Mouse (Mus musculus) intestine, postnatal 0 days (tissue): ENCODE results near the gene Clstn2. TPM values are rescaled to one million over a fixed set of nuclear protein-coding genes. Genes with fewer than 3 reads are reported as not detected.

Experiments
- ATAC-seq: fragments of 200-750 bp; cut with Nextera tagmentation; 2 replicates; pipeline ENCODE4 v1.8.0; 2017; ENCODE audit warnings: mild to moderate bottlenecking, moderate TSS enrichment, moderate library complexity
- H3K27ac ChIP-seq: fragments of 300-500 bp; sonication (generic); 2 replicates; pipeline ENCODE4 v1.5.1; 2014; ENCODE audit warnings: mild to moderate bottlenecking, low read depth, low read length, moderate library complexity
- H3K27me3 ChIP-seq: fragments of 300-500 bp; sonication (generic); replicated peaks from 2 replicates; pipeline ENCODE4 v1.6.1; 2014; ENCODE audit warnings: low read length, mixed read lengths; ENCODE audit not compliant: control insufficient read depth, insufficient read depth
- H3K36me3 ChIP-seq: fragments of 300-500 bp; sonication (generic); 2 replicates; pipeline ENCODE4 v1.6.1; 2014; ENCODE audit warnings: mild to moderate bottlenecking, moderate library complexity; ENCODE audit not compliant: control insufficient read depth, insufficient read depth
- H3K4me1 ChIP-seq: fragments of 300-500 bp; sonication (generic); replicated peaks from 2 replicates; pipeline ENCODE4 v1.6.1; 2014; ENCODE audit warnings: antibody characterized with exemption, low read length, mixed read lengths; ENCODE audit not compliant: control insufficient read depth, insufficient read depth
- H3K4me2 ChIP-seq: fragments of 300-500 bp; sonication (generic); replicated peaks from 2 replicates; pipeline ENCODE4 v1.6.1; 2014; ENCODE audit warnings: low read depth, mild to moderate bottlenecking, moderate library complexity
- H3K4me3 ChIP-seq: fragments of 300-500 bp; sonication (generic); 2 replicates; pipeline ENCODE4 v1.5.1; 2014; ENCODE audit warnings: low read depth, low read length
- H3K9ac ChIP-seq: fragments of 300-500 bp; sonication (generic); 2 replicates; pipeline ENCODE4 v1.6.1; 2014; ENCODE audit warnings: mild to moderate bottlenecking, low read depth, low read length
- H3K9me3 ChIP-seq: fragments of 300-500 bp; sonication (generic); 2 replicates; pipeline ENCODE4 v1.6.1; 2016; ENCODE audit warnings: mixed run types; ENCODE audit not compliant: control insufficient read depth
- CTCF ChIP-seq: sonication (generic); IDR thresholded peaks from 2 replicates; pipeline ENCODE4 v1.5.1; 2016; ENCODE audit warnings: low read depth, mild to moderate bottlenecking, control low read depth, antibody characterized with exemption, moderate library complexity
- WGBS: fragments of 180-500 bp; shearing (Covaris S2); extraction: QIAGEN DNeasy Blood & Tissue Kit; methylation state at CpG from one replicate; pipeline ENCODE4 v1.1.7; 2014; 5-methylcytosine and 5-hydroxymethylcytosine counted together
- polyA plus RNA-seq: library from polyadenylated mRNA; unstranded; fragments of >200 nt; fragmentation: Nextera tagmentation; extraction: Ambion mirVana; gene quantifications from 2 replicates; pipeline ENCODE4 v1.2.1, GENCODE M21; 2015

Clstn2 gene
- polyA plus RNA-seq, 1 experiment from 2014 or later, result 0.26 TPM

DNA sequence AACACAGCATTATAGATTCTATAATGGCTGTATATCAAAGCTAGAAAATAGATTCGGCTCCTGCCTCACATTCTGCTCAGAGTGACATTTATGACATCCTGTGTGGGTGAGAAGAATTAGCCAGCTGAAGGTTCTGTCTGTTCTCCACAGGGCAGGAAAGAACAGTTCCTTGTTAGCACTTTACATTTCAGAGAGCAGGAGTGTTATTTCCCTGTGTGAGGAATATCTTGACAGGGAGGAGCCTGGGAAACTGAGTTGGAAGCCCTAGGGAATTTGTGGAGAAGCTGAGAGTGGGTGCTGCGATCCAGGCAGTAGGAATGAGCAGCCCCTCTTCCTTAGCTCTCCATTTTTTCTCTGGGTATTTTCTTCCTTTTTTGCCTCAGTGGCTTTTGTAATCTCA is 286.4 kb downstream of the Clstn2 start:
- Histone ChIP-seq H3K27ac (no peak overlapping the region), H3K4me1 (no peaks in the 10 kb centered on the region), H3K4me3 (no peak overlapping the region), H3K27me3 (no peaks in the 10 kb centered on the region), H3K4me2 (no peak overlapping the region), H3K36me3 (no peaks in the 10 kb centered on the region), H3K9me3 (no peaks in the 10 kb centered on the region), H3K9ac (no peak overlapping the region)
- TF ChIP-seq CTCF, result no peak
- 76% methylated on average over 2 of the region's 2 CpGs for WGBS
- ATAC-seq, result no peak

DNA sequence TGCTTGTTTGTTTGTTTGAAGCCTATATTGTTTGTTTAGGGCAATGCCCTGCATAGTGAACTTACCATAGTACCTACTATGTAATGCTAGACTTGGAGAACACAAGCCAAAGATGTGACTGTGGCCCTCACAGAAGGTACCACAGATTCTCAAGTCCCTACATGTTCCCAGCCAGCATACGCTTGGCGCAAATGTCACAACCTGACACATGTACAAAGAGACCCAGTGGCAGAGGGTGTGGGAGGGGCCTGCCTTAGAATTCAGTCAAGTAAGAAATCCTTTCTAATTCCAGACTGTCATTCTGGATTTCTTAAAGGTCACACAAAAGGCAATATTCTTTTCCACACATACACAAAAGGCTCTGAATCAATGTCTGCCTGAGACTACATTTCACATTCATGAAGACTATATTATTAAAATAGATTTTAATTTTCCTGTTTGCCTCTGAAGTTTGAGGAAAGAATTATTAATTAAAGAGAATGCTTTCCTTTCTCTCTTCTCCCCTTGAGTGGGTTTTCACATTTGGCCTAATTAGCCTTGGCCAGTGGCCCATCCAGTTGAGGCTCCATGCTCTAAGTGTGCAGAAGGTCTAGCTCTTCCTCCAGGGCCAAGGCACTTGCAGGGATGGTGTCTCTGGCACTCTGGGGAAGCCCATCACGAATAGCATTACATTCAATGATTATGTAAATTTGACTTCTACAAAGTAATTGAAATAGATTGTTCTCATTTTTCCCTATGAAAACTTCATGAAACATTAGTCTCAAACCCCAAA is 305.1 kb downstream of the Clstn2 start:
- no peak for TF ChIP-seq CTCF
- 86% methylated on average over 3 of the region's 3 CpGs for WGBS
- no peak for ATAC-seq

GRCm38 (mm10) chr9:97717728-97718127 is 315.3 kb downstream of the Clstn2 start:
- ATAC-seq, result no peak

More for the DNA sequence above, 305.1 kb downstream of the Clstn2 start:
- Histone ChIP-seq H3K4me1 (no peaks in the 10 kb centered on the region), H3K4me3 (no peak overlapping the region), H3K9me3 (no peaks in the 10 kb centered on the region), H3K9ac (no peak overlapping the region), H3K27me3 (no peaks in the 10 kb centered on the region), H3K36me3 (no peaks in the 10 kb centered on the region), H3K4me2 (no peak overlapping the region), H3K27ac (no peak overlapping the region)

DNA sequence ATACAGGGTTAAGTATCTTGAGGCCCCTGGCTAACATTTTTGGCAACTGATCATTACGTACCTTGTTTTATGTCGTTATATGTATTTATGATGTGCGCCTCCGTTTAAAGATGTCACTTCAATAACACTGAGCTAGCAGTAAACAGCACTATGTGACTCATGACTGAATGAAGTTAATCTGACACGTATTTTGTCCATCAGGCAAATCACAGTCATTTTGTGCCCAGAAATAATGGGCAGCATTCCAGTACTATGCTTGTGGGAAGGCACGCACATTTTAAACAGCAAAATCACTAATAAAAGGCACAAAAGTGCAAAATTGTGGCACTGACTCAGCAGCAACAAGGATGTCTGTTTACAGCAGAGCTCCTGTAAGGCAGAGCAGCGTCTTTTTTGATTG is 316.0 kb downstream of the Clstn2 start:
- no peak for ATAC-seq
- Histone ChIP-seq H3K4me3 (no peak overlapping the region), H3K4me2 (no peak overlapping the region), H3K36me3 (no peaks in the 10 kb centered on the region), H3K9ac (no peak overlapping the region), H3K4me1 (no peaks in the 10 kb centered on the region), H3K27me3 (no peaks in the 10 kb centered on the region), H3K9me3 (no peaks in the 10 kb centered on the region), H3K27ac (no peak overlapping the region)
- no peak for TF ChIP-seq CTCF
- 72% methylated on average over 7 of the region's 7 CpGs for WGBS

More at GRCm38 (mm10) chr9:97717728-97718127, 315.3 kb downstream of the Clstn2 start:
- Histone ChIP-seq H3K9me3 (no peaks in the 10 kb centered on the region), H3K4me2 (no peak overlapping the region), H3K27ac (no peak overlapping the region), H3K9ac (no peak overlapping the region), H3K27me3 (no peaks in the 10 kb centered on the region), H3K4me1 (no peaks in the 10 kb centered on the region), H3K36me3 (no peaks in the 10 kb centered on the region), H3K4me3 (no peak overlapping the region)
- no peak for TF ChIP-seq CTCF

GRCm38 (mm10) chr9:97712888-97713287 is 320.1 kb downstream of the Clstn2 start:
- Histone ChIP-seq H3K27me3 (no peaks in the 10 kb centered on the region), H3K9ac (no peak overlapping the region), H3K27ac (no peak overlapping the region), H3K4me2 (no peak overlapping the region), H3K4me3 (no peak overlapping the region), H3K36me3 (no peaks in the 10 kb centered on the region), H3K9me3 (no peaks in the 10 kb centered on the region), H3K4me1 (no peaks in the 10 kb centered on the region)
- WGBS, result 89% methylated on average over 3 of the region's 3 CpGs
- no peak for TF ChIP-seq CTCF
- no peak for ATAC-seq

DNA sequence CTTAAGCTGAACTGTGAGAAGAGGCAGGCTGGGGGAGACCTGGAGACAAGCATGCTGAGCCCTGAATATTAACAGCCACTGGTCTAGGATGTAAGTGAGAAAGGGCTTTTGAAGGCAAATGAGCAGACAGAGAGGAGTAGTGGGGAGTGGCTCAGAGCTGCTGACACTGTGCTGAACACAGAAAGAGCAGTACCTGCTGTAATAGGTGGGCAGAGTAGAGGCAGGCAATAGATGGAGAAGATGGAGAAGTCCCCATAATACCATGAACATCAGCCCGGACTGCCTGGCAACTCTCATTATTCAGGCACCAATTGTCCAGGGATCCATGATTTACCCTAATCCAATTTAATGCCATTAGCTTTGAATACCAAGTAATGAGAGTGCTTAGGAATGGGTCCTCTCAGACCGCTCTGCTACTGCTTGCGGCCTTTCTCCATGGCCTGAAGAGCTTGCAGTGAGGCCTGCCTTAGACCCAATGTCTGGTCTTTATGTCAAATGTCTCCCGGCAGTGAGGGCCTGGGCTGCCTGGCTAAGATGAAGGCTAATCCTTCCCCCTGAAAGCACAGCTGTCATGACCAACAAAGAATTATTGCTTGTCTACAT is 329.0 kb downstream of the Clstn2 start:
- Histone ChIP-seq H3K9ac (no peak overlapping the region), H3K4me2 (no peak overlapping the region), H3K27me3 (no peaks in the 10 kb centered on the region), H3K27ac (no peak overlapping the region), H3K4me3 (no peak overlapping the region), H3K9me3 (no peaks in the 10 kb centered on the region), H3K36me3 (no peaks in the 10 kb centered on the region), H3K4me1 (no peaks in the 10 kb centered on the region)
- TF ChIP-seq CTCF, result no peak
- no peak for ATAC-seq
- 87% methylated on average over 4 of the region's 4 CpGs for WGBS
